Mouse (Mus musculus) layer of hippocampus, postnatal 10 days (tissue): ENCODE measurements around the gene Rnaseh2c. TPM values are rescaled to one million over a fixed set of nuclear protein-coding genes. Genes with fewer than 3 reads are reported as not detected.

Source experiments
- DNase-seq, 2 experiments: peaks; one replicate each; pipeline ENCODE4 v3.0.0; 2021; ENCODE audit warnings: low spot score in 2 of 2
- total RNA-seq, 2 experiments: library from RNA; stranded (reverse); gene quantifications; 2 replicates each; pipeline ENCODE4 v1.2.3; 2021

Gene Rnaseh2c
- total RNA-seq, 2 experiments from 2014 or later: 70.8 to 73.5 TPM

DNA sequence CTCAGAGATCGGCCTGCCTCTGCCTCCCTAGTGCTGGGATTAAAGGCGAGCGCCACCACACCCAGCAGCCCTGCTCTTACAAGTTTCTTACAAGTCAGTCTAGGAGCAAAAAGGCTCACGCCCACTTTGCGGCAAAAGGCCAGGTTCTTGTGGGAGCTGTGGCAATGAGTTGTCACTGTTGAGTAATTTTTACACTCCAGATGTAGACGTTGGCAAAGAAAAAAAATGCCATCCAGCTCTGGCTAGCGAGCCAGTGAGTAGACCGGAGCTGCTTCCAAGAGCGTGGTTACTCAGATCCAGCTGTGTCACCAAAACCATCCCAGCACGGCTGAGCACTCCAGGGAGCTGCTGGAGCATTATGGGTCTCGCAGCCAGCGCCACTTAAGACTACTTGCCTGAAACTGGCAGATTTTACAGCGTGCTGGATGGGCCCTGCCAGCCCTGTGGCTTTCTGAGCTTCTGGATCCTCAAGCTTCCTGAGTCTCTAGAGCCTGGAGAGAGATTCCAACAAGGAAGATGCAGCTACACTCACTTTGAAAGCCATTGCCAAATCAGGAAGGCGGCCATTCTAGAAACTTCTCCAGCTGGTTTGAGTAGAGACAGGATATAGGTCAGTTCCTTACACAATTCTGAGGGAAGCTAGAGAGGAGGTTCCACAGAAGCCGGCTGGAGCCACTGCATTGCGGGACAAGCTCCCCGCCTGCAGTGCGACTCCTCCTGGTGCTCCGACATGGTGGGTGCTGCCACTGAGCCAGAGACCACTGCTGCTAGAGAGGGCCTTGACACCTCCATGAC, 29.1 kb upstream of the Rnaseh2c start:
- DNase-seq: no peak

DNA sequence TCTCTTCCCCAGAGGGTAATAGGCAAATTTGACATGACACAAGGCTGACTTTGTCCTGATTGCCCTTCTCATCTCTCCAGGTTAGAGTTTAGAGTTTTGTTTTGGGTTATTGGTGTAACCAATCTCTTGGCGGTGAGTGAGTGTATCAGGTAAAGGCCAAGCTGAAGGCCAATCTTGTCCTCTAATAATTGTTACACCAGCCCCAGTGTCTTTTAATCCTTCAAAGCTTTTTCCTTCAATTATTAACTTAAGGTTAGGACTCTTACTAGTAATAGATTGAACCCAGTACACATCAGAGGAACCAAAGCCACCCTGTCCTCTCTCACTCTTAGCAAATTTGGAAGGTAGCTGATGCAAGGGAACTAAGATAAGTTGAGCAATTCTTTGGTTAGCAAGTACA, 26.3 kb upstream of the Rnaseh2c start:
- no peak for DNase-seq

DNA sequence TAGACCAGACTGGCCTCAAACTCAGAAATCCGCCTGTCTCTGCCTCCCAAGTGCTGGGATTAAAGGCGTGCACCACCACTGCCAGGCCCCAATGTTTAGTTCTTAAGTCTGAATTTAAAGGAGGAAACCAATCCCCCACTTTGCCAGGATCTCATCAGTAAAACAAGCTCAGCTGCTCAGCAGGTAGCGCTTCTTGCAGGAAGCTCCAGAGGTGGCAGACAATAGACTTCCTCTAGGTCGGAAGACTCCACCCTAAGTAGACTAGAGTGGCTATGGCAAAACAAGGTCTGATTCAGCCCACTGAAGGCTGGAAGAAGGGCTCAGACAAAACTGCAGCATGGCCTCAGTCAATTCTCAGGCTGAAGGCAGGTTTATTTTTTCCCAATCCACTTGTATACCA, 21.7 kb upstream of the Rnaseh2c start:
- DNase-seq: no peak

DNA sequence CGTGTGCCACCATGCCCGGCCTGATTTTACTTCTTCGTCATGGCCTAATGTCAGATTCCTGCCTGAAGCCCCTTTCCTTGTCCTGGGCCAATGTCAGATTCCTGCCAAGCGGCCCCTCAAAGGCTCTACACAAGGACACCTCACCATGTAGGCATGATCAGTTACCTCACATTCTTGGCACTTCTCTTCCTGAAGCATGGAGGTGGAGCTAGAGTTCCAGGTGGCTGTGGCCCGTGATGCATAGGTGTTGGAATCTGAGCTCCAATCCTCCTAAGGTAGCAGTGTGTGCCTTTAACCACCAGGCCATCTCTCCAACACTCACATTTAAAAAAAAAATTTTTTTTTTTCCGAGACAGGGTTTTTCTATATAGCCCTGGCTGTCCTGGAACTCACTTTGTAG, 20.9 kb upstream of the Rnaseh2c start:
- DNase-seq: no peak

- DNase-seq: no peak
Observed at GRCm38 (mm10) chr19:5581995-5582394, 19.7 kb upstream of the Rnaseh2c start.

- DNase-seq: no peak
Observed at GRCm38 (mm10) chr19:5589159-5589558, 12.5 kb upstream of the Rnaseh2c start.

- DNase-seq: no peak
Observed at GRCm38 (mm10) chr19:5591888-5592287, 9.8 kb upstream of the Rnaseh2c start.

DNA sequence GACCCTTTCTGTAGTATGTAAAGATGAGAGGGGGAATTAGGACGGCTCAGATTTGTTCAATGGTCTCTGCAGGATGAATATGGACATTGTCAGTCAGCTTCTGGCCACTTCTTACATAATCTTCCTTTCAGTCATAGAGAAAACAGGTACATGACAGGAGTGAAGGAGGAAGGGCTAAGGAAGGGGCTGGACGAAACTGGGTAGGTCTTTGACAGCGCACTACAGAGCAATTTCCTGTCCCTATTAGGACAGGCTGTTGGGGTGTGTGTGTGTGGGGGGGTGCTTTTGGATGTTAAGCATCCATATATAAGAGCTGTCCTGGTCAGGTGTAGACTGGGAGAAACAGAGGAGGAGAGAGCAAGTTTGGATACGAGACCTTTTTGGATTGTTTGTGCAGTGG, 2.4 kb upstream of the Rnaseh2c start:
- DNase-seq: no peak

DNA sequence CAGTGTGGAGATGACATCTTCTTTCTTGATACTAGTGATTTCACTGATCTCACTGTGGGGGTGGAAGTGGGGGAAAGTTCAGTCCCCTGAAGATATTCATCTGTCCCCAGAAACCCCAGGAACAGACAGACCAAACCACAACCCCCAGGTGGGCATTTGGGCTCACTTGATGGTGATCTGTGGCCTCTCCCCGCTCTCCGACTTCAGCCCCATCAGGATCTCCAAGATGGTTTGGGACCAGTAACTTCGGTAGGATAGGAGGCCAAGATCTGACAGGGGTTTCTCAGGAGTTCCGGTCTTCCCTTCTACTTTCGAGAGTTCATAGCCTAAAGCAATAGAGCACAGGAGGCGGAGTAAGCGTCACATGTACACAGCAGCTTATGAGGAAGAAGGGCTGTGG, 2.0 kb downstream of the Rnaseh2c start:
- no peak for DNase-seq

DNA sequence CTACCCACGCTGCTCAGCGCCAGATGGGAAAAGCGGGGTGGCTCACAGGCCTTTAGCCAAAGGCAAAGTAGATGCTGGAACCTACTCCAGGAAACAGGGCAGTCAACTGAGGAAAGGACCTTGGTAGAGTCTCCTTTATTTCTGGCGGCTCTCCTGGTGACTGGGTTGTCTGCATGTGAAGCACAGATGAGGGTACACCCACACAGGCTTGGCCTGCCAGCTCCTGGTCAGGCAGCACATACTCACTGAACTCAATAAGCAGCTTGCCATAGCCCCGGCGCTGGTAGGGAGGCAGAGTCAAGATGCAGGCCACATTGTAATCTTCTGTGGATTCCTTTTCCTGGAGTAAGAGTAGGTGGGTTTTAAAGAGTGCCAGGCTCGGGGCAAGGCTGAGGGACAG, 3.5 kb downstream of the Rnaseh2c start:
- DNase-seq: peak in 1 of 2 experiments; percentile 20

DNA sequence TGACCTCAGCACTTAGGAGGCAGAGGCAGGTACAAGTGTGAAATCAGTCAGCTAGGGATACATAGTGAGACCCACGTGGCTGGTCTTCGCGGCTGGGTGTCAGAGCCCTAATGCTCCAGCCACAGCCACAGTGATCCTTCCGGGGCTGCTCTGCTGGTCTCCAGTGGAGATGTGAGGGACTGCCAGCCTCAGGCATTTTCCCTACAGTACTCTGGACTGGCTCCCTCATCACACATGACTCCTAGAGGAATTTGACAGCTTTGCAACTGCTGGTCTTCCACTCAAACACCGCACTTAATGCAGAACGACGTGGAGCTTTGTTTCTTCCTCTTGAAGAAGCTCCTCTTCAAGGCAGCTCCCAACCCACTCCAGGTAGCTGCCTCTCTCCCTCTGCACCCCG, 4.5 kb downstream of the Rnaseh2c start:
- peak in 1 of 2 experiments; percentile 22 for DNase-seq

- peak in 1 of 2 experiments; percentile 16 for DNase-seq
Observed at GRCm38 (mm10) chr19:5607705-5608410, 6.2 kb downstream of the Rnaseh2c start.

- peak in 1 of 2 experiments; percentile 16 for DNase-seq
Observed at GRCm38 (mm10) chr19:5608707-5609106, 7.0 kb downstream of the Rnaseh2c start.

DNA sequence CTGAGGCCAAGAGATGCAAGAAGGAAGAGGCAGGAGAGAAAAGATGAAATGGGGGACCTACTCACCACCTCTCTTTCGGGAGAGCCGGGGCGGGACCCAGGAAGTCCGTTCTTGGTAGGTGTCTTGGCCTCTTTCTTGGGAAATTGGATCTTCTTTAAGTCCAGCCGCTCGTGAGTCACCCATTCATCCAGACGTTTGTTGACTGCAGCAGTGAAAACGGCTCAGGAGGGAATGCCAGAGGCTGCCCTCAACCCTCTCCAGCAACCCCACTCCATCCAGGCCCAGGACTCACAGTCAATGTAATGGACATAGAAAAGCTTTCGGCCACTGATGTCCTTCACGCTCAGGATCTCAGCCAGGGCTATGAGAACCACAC, 7.5 kb downstream of the Rnaseh2c start:
- no peak for DNase-seq

- DNase-seq: peak; percentile 94 to 96
Observed at GRCm38 (mm10) chr19:5609547-5610404, 8.1 kb downstream of the Rnaseh2c start, which contains the start of gene Kat5. Kat5 (minus strand) TSS chr19:5610237.

- no peak for DNase-seq
Observed at GRCm38 (mm10) chr19:5611973-5612372, 10.3 kb downstream of the Rnaseh2c start.

- no peak for DNase-seq
Observed at GRCm38 (mm10) chr19:5612762-5613411, 11.2 kb downstream of the Rnaseh2c start.

- no peak for DNase-seq
Observed at GRCm38 (mm10) chr19:5614953-5615352, 13.3 kb downstream of the Rnaseh2c start.

DNA sequence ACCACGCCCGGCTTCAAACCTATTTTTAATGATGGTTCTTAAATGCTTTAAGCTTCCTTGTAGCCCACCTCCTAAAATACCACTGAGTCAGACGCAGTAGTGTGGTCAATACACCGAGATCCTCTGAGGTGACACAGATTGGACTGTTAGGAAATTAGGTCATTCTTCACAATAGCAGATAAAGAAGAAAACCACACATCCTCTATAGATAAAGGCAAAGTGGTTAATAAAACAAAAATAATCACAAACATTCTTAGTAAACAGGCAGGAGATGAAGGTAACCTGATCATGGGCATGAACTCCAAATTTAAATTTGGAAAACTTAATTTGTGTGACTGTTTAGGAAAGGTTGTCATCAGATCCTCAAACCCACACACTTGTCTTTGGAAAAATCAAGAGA, 18.3 kb downstream of the Rnaseh2c start:
- no peak for DNase-seq

- no peak for DNase-seq
Observed at GRCm38 (mm10) chr19:5621884-5622283, 20.2 kb downstream of the Rnaseh2c start.

GRCm38 (mm10) chr19:5625311-5625710, 23.6 kb downstream of the Rnaseh2c start:
- no peak for DNase-seq
